Mouse (Mus musculus): ENCODE measurements at regions not wholly inside any gene's neighbourhood (a gene's known extent, or its start where the extent isn't known, plus 50 kb on each side); places are given as distances from the start of the nearest gene placed in this dataset.

DNA sequence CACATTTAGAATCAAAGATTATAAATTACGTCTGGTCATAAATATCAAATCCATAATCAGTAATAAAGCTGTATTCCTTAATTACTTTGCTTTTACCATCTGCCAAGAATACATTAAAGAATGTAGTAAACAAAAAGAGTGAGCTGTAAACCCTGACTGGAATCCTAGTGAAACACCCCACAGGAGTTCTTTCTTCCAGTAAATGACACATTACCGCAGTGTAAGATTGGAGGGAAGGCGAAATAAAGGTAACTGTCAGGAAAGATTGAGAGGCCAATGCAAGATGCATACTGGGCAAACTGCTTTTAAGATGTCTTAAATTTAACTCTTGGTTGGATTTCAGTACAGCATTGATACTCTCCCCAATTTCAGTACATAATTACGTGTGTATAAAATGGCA, 772.0 kb downstream of the Hace1 start:
- ATAC-seq = no peak

DNA sequence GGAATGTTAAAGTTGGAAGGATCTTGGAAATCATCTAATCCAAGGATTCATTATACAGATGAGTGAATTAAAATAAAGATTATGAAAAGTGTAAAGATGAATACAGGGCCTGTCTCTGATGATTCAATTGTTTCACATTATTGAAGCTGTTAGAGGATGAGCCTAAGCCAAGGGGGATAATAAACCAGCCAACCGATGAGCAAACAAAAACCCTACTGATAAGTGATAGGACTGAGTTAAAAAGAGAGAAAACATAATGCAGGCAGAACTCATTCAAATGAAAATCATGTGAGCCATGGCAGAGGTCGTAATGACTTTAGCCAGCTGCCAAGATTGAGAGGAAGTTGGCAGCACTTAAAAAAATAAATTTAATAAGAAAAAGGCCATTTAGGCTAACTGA, 772.6 kb downstream of the Hace1 start:
- no peak for ATAC-seq

DNA sequence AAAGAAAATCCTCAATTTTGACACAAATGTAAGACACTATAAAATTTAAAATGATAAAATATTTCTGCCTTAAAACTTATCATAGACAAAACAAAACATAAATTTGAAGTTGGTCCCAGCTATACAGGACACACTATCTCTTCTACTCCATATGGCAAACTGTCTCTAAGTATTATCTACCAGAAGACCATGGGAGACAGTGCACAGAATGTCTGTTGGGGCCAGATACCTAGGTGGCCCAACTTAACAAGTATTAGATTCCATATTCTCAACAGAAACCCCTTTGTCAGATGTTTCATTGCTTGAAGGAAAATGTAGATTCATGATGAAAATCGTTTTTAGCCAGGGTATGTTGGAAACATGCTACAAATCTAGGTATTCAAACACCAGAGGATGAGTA, 779.1 kb downstream of the Hace1 start:
- no peak for ATAC-seq

DNA sequence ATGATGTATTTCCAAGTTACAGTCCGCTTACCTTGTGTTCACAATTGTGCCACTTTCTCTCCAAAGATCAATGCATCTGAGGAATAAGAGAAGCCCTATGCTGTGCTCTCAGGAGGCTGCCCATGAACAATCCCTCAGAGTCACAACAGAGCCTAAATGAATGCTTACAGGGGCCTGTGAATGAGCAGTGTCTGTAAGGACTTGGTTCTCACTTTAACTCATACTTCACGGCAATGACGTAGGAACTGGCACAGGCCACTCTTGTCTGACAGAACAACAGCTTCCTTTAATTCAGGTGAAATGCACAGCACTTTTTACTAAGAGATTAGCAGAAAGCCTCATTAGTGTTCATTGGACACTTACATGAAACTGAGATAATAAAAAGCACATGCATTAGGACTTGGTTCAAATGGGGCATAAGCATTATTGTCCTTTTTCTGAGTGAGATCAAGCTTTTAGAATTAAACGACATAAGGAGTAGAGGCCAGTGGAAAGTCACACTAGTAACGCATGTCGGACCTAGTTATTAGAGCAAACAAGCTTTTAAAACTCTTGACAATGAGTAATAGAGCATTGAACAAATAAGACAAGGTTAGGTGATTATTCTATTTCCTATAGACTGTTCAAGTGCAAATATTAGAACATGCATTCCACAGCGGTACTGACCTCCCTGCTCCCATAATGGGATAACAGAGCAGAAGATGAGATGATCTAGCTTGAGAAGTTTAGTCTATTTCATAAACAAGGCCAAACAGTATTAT, 796.3 kb downstream of the Hace1 start:
- ATAC-seq = no peak

DNA sequence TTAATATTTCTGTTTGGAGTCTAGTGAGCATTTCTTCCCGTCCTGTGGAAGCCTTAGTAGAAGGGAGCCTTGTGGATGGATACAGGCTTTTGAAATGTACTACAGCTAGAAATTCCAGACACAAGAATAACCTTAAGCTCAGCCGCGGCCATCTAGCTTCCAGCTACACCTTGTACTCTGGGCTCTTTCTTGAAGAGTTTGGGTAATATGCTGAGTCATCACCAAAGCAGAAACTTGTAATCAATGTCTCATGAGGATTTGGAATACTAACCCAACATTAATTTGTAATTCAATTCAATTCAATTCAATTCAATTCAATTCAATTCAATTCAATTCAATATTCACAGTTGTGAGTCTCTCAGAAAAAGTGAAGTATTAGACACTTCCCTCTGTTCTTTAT, 797.0 kb downstream of the Hace1 start:
- no peak for ATAC-seq

DNA sequence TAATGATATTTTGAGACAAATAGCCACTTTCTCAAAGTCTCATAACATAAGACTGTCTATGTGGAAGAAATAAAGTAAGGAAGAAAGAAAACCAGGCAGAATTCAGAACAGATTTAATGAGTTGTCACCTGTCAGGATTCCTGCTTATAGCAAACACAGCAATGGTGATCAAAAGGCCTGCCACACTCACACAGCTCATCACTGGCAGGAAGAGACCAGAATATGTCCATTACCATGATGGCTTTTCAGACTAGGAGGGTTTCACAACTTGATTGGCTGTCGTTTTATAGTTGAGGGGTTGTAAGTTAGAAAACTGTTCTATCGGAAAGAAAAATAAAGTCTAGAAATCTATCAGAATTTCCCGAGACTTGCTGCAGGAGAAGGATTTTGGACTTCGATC, 819.5 kb downstream of the Hace1 start:
- ATAC-seq = no peak

DNA sequence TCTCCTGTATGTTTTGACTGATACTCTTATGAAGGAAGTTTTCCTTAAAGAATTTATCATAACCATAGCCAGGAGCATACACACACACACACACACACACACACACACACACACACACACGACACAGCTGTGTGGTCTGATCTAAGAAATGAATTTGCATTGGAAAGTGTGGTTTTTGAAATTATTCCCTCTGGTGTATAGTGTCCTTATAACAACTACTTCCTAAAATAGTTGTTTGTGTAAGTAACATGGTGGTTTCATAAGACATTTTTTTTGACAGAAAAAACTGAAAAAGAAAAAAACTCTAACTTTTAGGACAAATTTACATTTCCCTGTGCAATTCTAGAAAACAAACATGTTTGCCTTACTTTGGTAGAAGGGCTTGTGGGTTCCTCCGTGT, 826.3 kb downstream of the Hace1 start:
- ATAC-seq = no peak

All from inflammation-experienced regulatory T-cells, adult 6 months (primary cell).